Mouse (Mus musculus) limb, embryonic 14.5 days (tissue): ENCODE data around the gene Arhgap21. TPM values are rescaled to one million over a fixed set of nuclear protein-coding genes. Genes with fewer than 3 reads are reported as not detected.
A peak's percentile ranks its signal among the peaks of the same experiment; 100 is the strongest.

Source experiments
- ATAC-seq: fragments of 200-750 bp; cut with Nextera tagmentation; 2 replicates; pipeline ENCODE4 v1.8.0; 2017; ENCODE audit warnings: low read depth, moderate number of reproducible peaks, moderate TSS enrichment; ENCODE audit not compliant: low FRiP score
- DNase-seq: peaks from one replicate; pipeline ENCODE4 v3.0.0-alpha.2; 2015; ENCODE audit warnings: low spot score
- H3K27ac ChIP-seq: fragments of 300-500 bp; sonication (generic); replicated peaks from 2 replicates; pipeline ENCODE4 v1.5.1; 2014; ENCODE audit warnings: low read depth, mild to moderate bottlenecking, low read length, moderate library complexity, mixed read lengths
- H3K27me3 ChIP-seq: fragments of 300-500 bp; sonication (generic); 2 replicates; pipeline ENCODE4 v1.6.1; 2014; ENCODE audit warnings: low read length, mixed read lengths; ENCODE audit not compliant: control insufficient read depth, insufficient read depth
- H3K36me3 ChIP-seq: fragments of 300-500 bp; sonication (generic); 2 replicates; pipeline ENCODE4 v1.6.1; 2014; ENCODE audit warnings: mild to moderate bottlenecking, low read length, moderate library complexity, mixed read lengths; ENCODE audit not compliant: control insufficient read depth, insufficient read depth
- H3K4me1 ChIP-seq: fragments of 300-500 bp; sonication (generic); 2 replicates; pipeline ENCODE4 v1.6.1; 2014; ENCODE audit warnings: antibody characterized with exemption, low read length, mixed read lengths; ENCODE audit not compliant: control insufficient read depth, insufficient read depth
- H3K4me2 ChIP-seq: fragments of 300-500 bp; sonication (generic); replicated peaks from 2 replicates; pipeline ENCODE4 v1.6.1; 2014; ENCODE audit warnings: low read depth, mild to moderate bottlenecking, low read length, moderate library complexity; ENCODE audit not compliant: severe bottlenecking
- H3K4me3 ChIP-seq: fragments of 300-500 bp; sonication (generic); replicated peaks from 2 replicates; pipeline ENCODE4 v1.5.1; 2014; ENCODE audit warnings: low read length
- H3K9ac ChIP-seq: fragments of 300-500 bp; sonication (generic); 2 replicates; pipeline ENCODE4 v1.6.1; 2014; ENCODE audit warnings: mild to moderate bottlenecking, low read depth, low read length, moderate library complexity; ENCODE audit not compliant: severe bottlenecking
- H3K9me3 ChIP-seq: fragments of 300-500 bp; sonication (generic); 2 replicates; pipeline ENCODE4 v1.6.1; 2016; ENCODE audit warnings: low read length; ENCODE audit not compliant: control insufficient read depth
- POLR2A ChIP-seq: fragments of 200-500 bp; IDR thresholded peaks from 2 replicates; pipeline ENCODE4 v1.8.0; 2012; ENCODE audit warnings: inconsistent platforms, mild to moderate bottlenecking, moderate library complexity, borderline replicate concordance; ENCODE audit not compliant: insufficient read depth, insufficient read length; ENCODE audit errors: extremely low read depth
- WGBS: fragments of 180-500 bp; shearing (Covaris S2); extraction: QIAGEN DNeasy Blood & Tissue Kit; methylation state at CpG from one replicate; pipeline ENCODE4 v1.1.7; 2014; 5-methylcytosine and 5-hydroxymethylcytosine counted together
- polyA plus RNA-seq, 2 experiments: library from polyadenylated mRNA; depleted of rRNA in 1 of 2; stranded (reverse) in 1 of 2; unstranded in 1 of 2; fragments of >200 nt; fragmentation: Nextera tagmentation in 1 of 2; extraction: Ambion mirVana in 1 of 2; gene quantifications; 2 replicates each; pipeline versions ENCODE4 v1.2.1 to v1.2.3; 2012 to 2014

The Arhgap21 gene
- polyA plus RNA-seq, 2 experiments, result 19.6 to 29.2 TPM

DNA sequence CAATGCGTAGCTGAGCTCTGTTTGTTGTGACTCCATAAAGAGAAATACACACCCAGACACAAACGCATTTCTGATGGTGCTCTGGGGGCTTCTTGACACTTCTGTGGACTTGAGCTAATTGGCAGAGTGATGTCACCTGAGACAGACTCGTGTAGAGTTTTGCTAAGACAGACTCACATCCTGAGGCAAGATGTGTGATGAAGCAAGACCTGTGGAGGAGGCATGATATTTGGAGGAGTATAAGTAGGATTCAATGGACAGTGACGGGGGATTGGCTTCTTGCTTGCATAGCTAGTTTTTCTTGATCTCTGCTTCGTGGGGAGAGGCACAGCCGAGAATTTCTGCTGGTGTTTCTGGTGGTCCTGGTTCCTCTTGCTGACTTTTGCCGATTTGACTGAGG is 150.5 kb downstream of the Arhgap21 start:
- no peak for ATAC-seq
- H3K9ac ChIP-seq, result no peak overlapping the region
- 80% methylated on average over 7 of the region's 7 CpGs for WGBS
- no peaks in the 10 kb centered on the region for H3K27me3 ChIP-seq
- no peaks in the 10 kb centered on the region for H3K36me3 ChIP-seq
- no peak overlapping the region for H3K4me2 ChIP-seq
- no peaks in the 10 kb centered on the region for H3K4me1 ChIP-seq
- DNase-seq, result no peak
- H3K27ac ChIP-seq, result no peak overlapping the region
- no peak overlapping the region for H3K4me3 ChIP-seq
- no peaks in the 10 kb centered on the region for H3K9me3 ChIP-seq
- TF ChIP-seq POLR2A, result no peak

DNA sequence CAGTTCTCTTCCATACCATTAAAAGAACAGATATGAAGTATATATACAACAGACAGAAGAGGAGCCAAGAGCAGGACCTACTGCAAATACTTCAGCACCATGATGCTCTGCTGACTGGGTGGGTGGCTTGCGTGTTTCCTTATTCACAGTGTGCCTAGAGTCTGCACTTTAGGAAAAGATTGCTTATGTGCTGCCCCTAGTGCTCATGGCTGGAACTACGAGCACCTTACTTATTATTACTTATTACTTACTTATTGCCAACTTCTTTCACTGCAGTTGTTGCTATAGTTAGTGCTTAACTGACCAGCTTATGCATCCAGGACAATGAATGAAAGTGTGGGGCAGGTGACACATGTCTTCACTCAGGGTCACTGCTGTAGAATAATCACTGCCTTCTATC is 154.7 kb downstream of the Arhgap21 start:
- DNase-seq, result no peak
- no peak for ATAC-seq
- WGBS, result 75% methylated on average over 2 of the region's 2 CpGs

DNA sequence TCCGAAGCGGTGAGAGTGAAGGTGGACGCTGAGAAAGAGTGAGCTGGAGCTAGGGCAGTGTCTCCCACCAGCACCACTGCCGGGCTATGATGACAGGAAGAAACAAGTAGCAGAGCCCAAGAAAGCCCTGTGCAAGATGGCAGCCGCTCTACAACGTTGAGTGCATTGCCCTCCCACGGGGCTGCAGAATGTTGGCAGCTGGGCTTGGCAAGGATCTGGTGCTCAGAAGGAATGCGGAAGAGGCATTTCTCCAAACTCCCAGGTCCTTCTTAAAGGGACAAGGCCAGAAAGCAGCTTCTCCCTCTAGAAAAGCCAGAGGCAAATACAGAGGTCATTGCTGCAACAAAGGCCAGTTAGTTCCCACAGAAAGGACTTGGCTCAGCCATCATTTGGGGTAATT is 157.2 kb downstream of the Arhgap21 start:
- no peak for TF ChIP-seq POLR2A
- Histone ChIP-seq H3K4me2 (no peak overlapping the region), H3K9me3 (no peaks in the 10 kb centered on the region), H3K4me1 (no peaks in the 10 kb centered on the region), H3K4me3 (no peak overlapping the region), H3K9ac (no peak overlapping the region), H3K36me3 (no peaks in the 10 kb centered on the region; the same call in 1 of the 2 replicates), H3K27me3 (no peaks in the 10 kb centered on the region), H3K27ac (no peak overlapping the region)
- WGBS, result 76% methylated on average over 8 of the region's 8 CpGs
- ATAC-seq (no peak), DNase-seq (peak; percentile 30)

More for the DNA sequence above, 154.7 kb downstream of the Arhgap21 start:
- Histone ChIP-seq H3K4me2 (no peak overlapping the region), H3K27ac (no peak overlapping the region), H3K9me3 (no peaks in the 10 kb centered on the region), H3K27me3 (no peaks in the 10 kb centered on the region), H3K4me1 (no peaks in the 10 kb centered on the region), H3K9ac (no peak overlapping the region), H3K36me3 (no peaks in the 10 kb centered on the region), H3K4me3 (no peak overlapping the region)
- no peak for TF ChIP-seq POLR2A

DNA sequence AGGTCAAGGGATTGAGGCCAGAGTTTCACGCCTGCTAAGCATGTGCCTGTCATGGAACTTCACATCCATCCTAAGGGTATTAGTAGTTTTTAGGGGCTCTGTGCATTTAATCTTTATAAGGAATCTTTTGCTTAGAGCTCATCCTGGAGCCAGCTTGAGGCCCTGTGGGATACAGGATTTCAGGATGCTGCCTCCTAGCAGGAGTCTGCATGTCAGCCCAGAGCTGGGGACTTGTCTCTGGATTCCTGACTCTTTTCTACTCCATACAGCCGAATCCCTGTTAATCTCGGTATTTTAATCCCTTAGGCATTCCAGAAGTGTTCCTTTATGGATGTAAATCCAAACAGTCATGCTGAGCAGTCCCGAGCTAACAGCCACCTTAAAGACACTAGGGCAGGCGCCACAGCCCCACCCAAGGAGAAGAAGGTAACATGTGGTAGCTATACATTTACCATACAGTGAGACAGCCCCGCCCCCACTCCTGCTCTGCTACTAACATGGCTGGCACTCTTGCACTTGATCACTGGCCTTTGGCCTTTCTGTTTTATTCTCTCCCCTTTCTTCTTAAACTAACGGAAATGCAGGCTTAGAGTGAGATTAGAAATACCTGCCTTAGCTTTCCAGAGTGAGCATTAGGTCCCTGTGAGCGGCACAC is 167.3 kb downstream of the Arhgap21 start:
- Histone ChIP-seq H3K27ac (no peak overlapping the region), H3K9me3 (no peaks in the 10 kb centered on the region), H3K4me2 (no peak overlapping the region), H3K36me3 (peaks cover 3% of the 10 kb centered on the region; the same call in 1 of the 2 replicates), H3K4me1 (no peaks in the 10 kb centered on the region), H3K9ac (no peak overlapping the region), H3K27me3 (no peaks in the 10 kb centered on the region), H3K4me3 (no peak overlapping the region)
- 73% methylated on average over 8 of the region's 8 CpGs for WGBS
- DNase-seq, result no peak
- ATAC-seq, result no peak
- no peak for TF ChIP-seq POLR2A

Other genes starting within 250 kb of the Arhgap21 start
- gene Enkur, start 236.5 kb upstream of the Arhgap21 start, polyA plus RNA-seq (2012; rRNA removed), result 0.41 and 0.83 TPM in 2 replicates
- gene Enkur, start 236.5 kb upstream of the Arhgap21 start, polyA plus RNA-seq (2014; fragmentation: Nextera tagmentation; extraction: Ambion mirVana), result 0.50 and 0.76 TPM in 2 replicates
- gene Thnsl1, start 236.8 kb upstream of the Arhgap21 start, polyA plus RNA-seq (2012; rRNA removed), result 3.9 and 4.3 TPM in 2 replicates
- gene Thnsl1, start 236.8 kb upstream of the Arhgap21 start, polyA plus RNA-seq (2014; fragmentation: Nextera tagmentation; extraction: Ambion mirVana), result 5.8 and 6.6 TPM in 2 replicates